In genomic region chr3:101749841-101750240, GRCm38 (mm10) we compare ENCODE assay signal across 23 mouse cellular contexts.
DNase-seq lines count a peak whose midpoint lies in the region; ATAC-seq and TF ChIP-seq lines count a peak whose summit lies in the region.
"Had no signal": no experiment of that assay in that cellular context is flagged by ENCODE, and none has a peak within 500 bp of the region (broad histone marks: within the 10 kb centered on the region; RNA-seq: fewer than 3 reads in every experiment).

No protein-coding gene starts in this region.

- no peaks in the 10 kb centered on the region for H3K36me3 ChIP-seq in heart, adult 2 months (ENCODE audit: control insufficient read depth, insufficient read depth, low read length)
- no peaks in the 10 kb centered on the region for H3K36me3 ChIP-seq in kidney, adult 2 months (ENCODE audit: control insufficient read depth, insufficient read depth, low read length)
- H3K36me3 ChIP-seq in kidney, embryonic 16.5 days (ENCODE audit: insufficient read depth, low read length) = no peaks in the 10 kb centered on the region
- H3K36me3 ChIP-seq: embryonic facial prominence, embryonic 10.5 days; heart, embryonic 15.5 days; hindbrain, embryonic 13.5 days had no signal

- H3K9ac ChIP-seq in heart, adult 2 months (ENCODE audit: low read depth, low read length) = no peak overlapping the region
- H3K9ac ChIP-seq in kidney, embryonic 16.5 days (replicated peaks; ENCODE audit: low read length) = no peak overlapping the region
- H3K9ac ChIP-seq: heart, embryonic 15.5 days; hindbrain, embryonic 13.5 days had no signal

- no peak overlapping the region for H3K4me3 ChIP-seq in heart, adult 2 months
- H3K4me3 ChIP-seq in kidney, adult 2 months (ENCODE audit: insufficient read depth, low read depth, low read length) = no peak overlapping the region
- no peak overlapping the region for H3K4me3 ChIP-seq in kidney, embryonic 16.5 days (ENCODE audit: low read length)
- H3K4me3 ChIP-seq: embryonic facial prominence, embryonic 10.5 days; heart, embryonic 15.5 days; hindbrain, embryonic 13.5 days had no signal

- no peak for ATAC-seq in kidney, embryonic 16.5 days (ENCODE audit: low FRiP score, low TSS enrichment)
- ATAC-seq: forebrain, embryonic 14.5 days; Patski had no signal

- TF ChIP-seq EP300 in heart, adult 2 months (IDR thresholded peaks at IDR 0.05; ENCODE audit: insufficient read depth, low read depth, low read length) = no peak

- no peak overlapping the region for H3K4me2 ChIP-seq in kidney, embryonic 16.5 days (replicated peaks; ENCODE audit: low read depth, low read length)
- H3K4me2 ChIP-seq: heart, embryonic 11.5 days; heart, embryonic 15.5 days; hindbrain, embryonic 13.5 days had no signal

- peak; percentile 76 for DNase-seq in heart, adult 11 months
- no peak for DNase-seq in heart, adult 2 months
- peak; percentile 78 for DNase-seq in kidney, adult 2 months
- peak; percentile 67 for DNase-seq in kidney, adult 9 months
- DNase-seq in kidney, postnatal 25 days = peak; percentile 66 to 81
- DNase-seq in lung, postnatal 10 days = no peak
- DNase-seq in cerebellum, postnatal 14 days = no peak
- DNase-seq: adrenal gland, adult 2 months; cerebellum, adult 11 months; cerebellum, adult 9-10 months; cerebellum, postnatal 36 days; gastrocnemius, postnatal 36 days; heart, adult 18-20 months; heart, postnatal 14 days had no signal

- TF ChIP-seq CTCF in heart, adult 2 months (IDR thresholded peaks at IDR 0.05) = no peak
- TF ChIP-seq CTCF in kidney, adult 2 months (conservative IDR thresholded peaks at IDR 0.05; ENCODE audit: insufficient read depth, insufficient read length, low read depth, low read length) = no peak

- no peak for TF ChIP-seq POLR2A in heart, adult 2 months (IDR thresholded peaks at IDR 0.05; ENCODE audit: insufficient read depth, low read depth, low read length)
- TF ChIP-seq POLR2A in kidney, adult 2 months (IDR thresholded peaks at IDR 0.05; ENCODE audit: low read depth, low read length) = no peak

- H3K4me1 ChIP-seq in heart, adult 2 months (ENCODE audit: control insufficient read depth, insufficient read depth, low read length) = 0 out of 2 replicates have a peak, but pooled peaks cover 2% of the 10 kb centered on the region
- no peaks in the 10 kb centered on the region for H3K4me1 ChIP-seq in kidney, adult 2 months (ENCODE audit: control insufficient read depth, insufficient read depth, low read length)
- peaks cover 3% of the 10 kb centered on the region; the same call in 1 of the 2 replicates for H3K4me1 ChIP-seq in kidney, embryonic 16.5 days (ENCODE audit: insufficient read depth, low read length)
- H3K4me1 ChIP-seq: embryonic facial prominence, embryonic 10.5 days; heart, embryonic 15.5 days had no signal

- intact Hi-C loops in heart, adult 2 months (cut with DNase I) = no loop called here

- H3K79me2 ChIP-seq in heart, adult 2 months (replicated peaks; ENCODE audit: control insufficient read depth, insufficient read depth, low read length) = no peaks in the 10 kb centered on the region

- 0 out of 2 replicates have a peak, but pooled peaks cover 4% of the 10 kb centered on the region for H3K9me3 ChIP-seq in kidney, embryonic 16.5 days (ENCODE audit: low read length)
- H3K9me3 ChIP-seq: embryonic facial prominence, embryonic 10.5 days; heart, embryonic 15.5 days; hindbrain, embryonic 13.5 days had no signal

- 58% methylated on average over 3 of the region's 3 CpGs for WGBS in heart, adult 2 months
- 39% methylated on average over 3 of the region's 3 CpGs for WGBS in kidney, adult 2 months
- WGBS in kidney, embryonic 16.5 days = 39% methylated on average over 3 of the region's 3 CpGs

- no peaks in the 10 kb centered on the region for H3K27me3 ChIP-seq in heart, adult 2 months (ENCODE audit: control insufficient read depth, insufficient read depth, low read length)
- H3K27me3 ChIP-seq in kidney, adult 2 months (replicated peaks; ENCODE audit: control insufficient read depth, insufficient read depth, low read length) = no peaks in the 10 kb centered on the region
- H3K27me3 ChIP-seq in kidney, embryonic 16.5 days (ENCODE audit: insufficient read depth, low read length) = no peaks in the 10 kb centered on the region
- H3K27me3 ChIP-seq: CH12.LX; heart, embryonic 15.5 days; hindbrain, embryonic 13.5 days; Patski had no signal

- no peak overlapping the region for H3K27ac ChIP-seq in heart, adult 2 months
- peak overlapping the region; percentile 65; the same call in 1 of the 2 replicates for H3K27ac ChIP-seq in kidney, adult 2 months (ENCODE audit: insufficient read depth, low read depth, low read length)
- H3K27ac ChIP-seq in kidney, embryonic 16.5 days (ENCODE audit: low read length) = no peak overlapping the region
- H3K27ac ChIP-seq: embryonic facial prominence, embryonic 10.5 days; heart, embryonic 15.5 days; hindbrain, embryonic 13.5 days; hindbrain, postnatal 0 days had no signal

Comparison
In these comparisons a context has a peak if more than half of its experiments do, and no peak if none do; other contexts are left out.
1. DNase-seq: peak in heart, adult 11 months (single experiment), kidney, adult 2 months (single experiment), kidney, adult 9 months (single experiment) and kidney, postnatal 25 days (2 of 2); none in heart, adult 2 months (0 of 2), lung, postnatal 10 days (single experiment) and cerebellum, postnatal 14 days (0 of 2).